Mouse (Mus musculus) ovary, adult 10 weeks (tissue): ENCODE data around the gene Shroom4. TPM values are rescaled to one million over a fixed set of nuclear protein-coding genes. Genes with fewer than 3 reads are reported as not detected.

ENCODE experiments used
- polyA plus RNA-seq: library from polyadenylated mRNA; stranded (reverse); fragments of 350-450 nt; fragmentation: Illumina TruSeq; extraction: RNeasy Lipid Tissue Mini Kit (QIAGEN cat#74804); gene quantifications from one replicate; pipeline ENCODE4 v1.2.3, GENCODE M21; 2014

Shroom4 gene
- 10.4 TPM for polyA plus RNA-seq

GRCm38 (mm10) chrX:6399626-6400397 lies at the start of gene Shroom4:
Gene Shroom4, plus strand, starts transcription at chrX:6399854.

Other genes with a start within 250 kb of the Shroom4 start
- gene Nudt10, start 226.8 kb upstream of the Shroom4 start, polyA plus RNA-seq, result 13.1 TPM
- 105 TPM for gene Bmp15, start 79.1 kb upstream of the Shroom4 start, polyA plus RNA-seq